Mouse (Mus musculus) stomach, embryonic 14.5 days (tissue): ENCODE results near the gene Hnrnpul2. TPM values are rescaled to one million over a fixed set of nuclear protein-coding genes. Genes with fewer than 3 reads are reported as not detected.

Experiments used
- ATAC-seq: fragments of 200-750 bp; cut with Nextera tagmentation; 2 replicates; pipeline ENCODE4 v1.8.0; 2017; ENCODE audit warnings: low read depth, moderate TSS enrichment; ENCODE audit not compliant: insufficient number of reproducible peaks, insufficient read depth, low FRiP score
- H3K27ac ChIP-seq: fragments of 300-500 bp; sonication (generic); 2 replicates; pipeline ENCODE4 v1.5.1; 2014; ENCODE audit warnings: mild to moderate bottlenecking, low read length, moderate library complexity, mixed read lengths
- H3K27me3 ChIP-seq: fragments of 300-500 bp; sonication (generic); 2 replicates; pipeline ENCODE4 v1.6.1; 2014; ENCODE audit warnings: low read length, control low read depth, mixed read lengths; ENCODE audit not compliant: control insufficient read depth, insufficient read depth
- H3K36me3 ChIP-seq: fragments of 300-500 bp; sonication (generic); 2 replicates; pipeline ENCODE4 v1.6.1; 2014; ENCODE audit warnings: mild to moderate bottlenecking, control low read depth, low read length, moderate library complexity, mixed read lengths; ENCODE audit not compliant: control insufficient read depth, insufficient read depth
- H3K4me1 ChIP-seq: fragments of 300-500 bp; sonication (generic); 2 replicates; pipeline ENCODE4 v1.6.1; 2014; ENCODE audit warnings: low read length, control low read depth, mixed read lengths; ENCODE audit not compliant: control insufficient read depth, insufficient read depth
- H3K4me2 ChIP-seq: fragments of 300-500 bp; sonication (generic); replicated peaks from 2 replicates; pipeline ENCODE4 v1.6.1; 2014; ENCODE audit warnings: low read depth, low read length, control low read depth
- H3K4me3 ChIP-seq: fragments of 300-500 bp; sonication (generic); 2 replicates; pipeline ENCODE4 v1.5.1; 2014; ENCODE audit warnings: low read depth, low read length, control low read depth
- H3K9ac ChIP-seq: fragments of 300-500 bp; sonication (generic); replicated peaks from 2 replicates; pipeline ENCODE4 v1.6.1; 2014; ENCODE audit warnings: low read depth, mild to moderate bottlenecking, control low read depth, low read length, moderate library complexity, mixed read lengths
- H3K9me3 ChIP-seq: fragments of 300-500 bp; sonication (generic); 2 replicates; pipeline ENCODE4 v1.6.1; 2016; ENCODE audit warnings: low read depth, low read length, control low read depth; ENCODE audit not compliant: control insufficient read depth
- WGBS: fragments of 180-500 bp; shearing (Covaris S2); extraction: QIAGEN DNeasy Blood & Tissue Kit; methylation state at CpG from one replicate; pipeline ENCODE4 v1.1.7; 2014; 5-methylcytosine and 5-hydroxymethylcytosine counted together
- polyA plus RNA-seq: library from polyadenylated mRNA; unstranded; fragments of >200 nt; fragmentation: Nextera tagmentation; extraction: Ambion mirVana; gene quantifications from 2 replicates; pipeline ENCODE4 v1.2.1, GENCODE M21; 2014

Hnrnpul2 gene
- polyA plus RNA-seq = 10.0 and 10.1 TPM in 2 replicates

DNA sequence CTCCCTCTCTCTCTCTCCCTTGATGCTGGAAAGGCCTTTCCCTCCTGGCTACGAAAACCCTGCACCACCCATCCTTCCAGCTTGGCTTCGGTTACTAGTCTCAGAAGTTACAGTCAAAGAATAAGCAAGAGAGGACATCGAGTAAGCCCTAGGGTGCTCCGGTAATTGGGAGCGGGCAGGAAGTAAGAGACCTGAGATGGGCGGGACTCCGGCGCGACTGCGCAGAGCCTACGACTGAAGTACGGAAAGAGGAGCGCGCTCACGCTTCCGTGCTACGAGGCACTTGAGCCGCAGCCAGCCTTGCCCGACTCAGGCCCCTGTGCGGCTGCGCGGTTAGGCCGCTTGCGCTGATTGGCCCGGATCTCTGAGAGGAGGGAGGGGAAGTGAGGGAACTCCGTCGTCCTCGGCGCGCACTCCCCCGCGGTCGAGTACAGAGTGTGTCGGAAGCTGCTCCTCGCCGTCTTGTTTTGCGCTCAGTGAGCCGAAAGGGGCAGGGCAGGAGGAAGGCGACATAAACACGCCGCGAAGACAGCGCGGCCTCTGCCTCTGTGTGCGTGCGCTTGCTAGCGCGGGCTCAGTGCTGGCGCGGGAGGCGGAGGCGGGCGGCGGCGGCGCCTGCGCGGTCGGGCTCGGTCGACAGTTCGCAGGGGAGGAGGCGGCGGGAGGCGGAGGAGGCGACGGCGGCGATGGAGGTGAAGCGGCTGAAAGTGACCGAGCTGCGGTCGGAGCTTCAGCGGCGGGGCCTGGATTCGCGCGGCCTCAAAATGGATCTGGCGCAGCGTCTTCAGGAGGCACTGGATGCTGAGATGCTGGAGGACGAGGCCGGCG, at the start of gene Hnrnpul2:
Gene Hnrnpul2 (plus strand): TSS at position 415 of the 828 bp plus-strand sequence.
- Histone ChIP-seq H3K36me3 (peaks cover 32% of the 10 kb centered on the region), H3K4me3 (peak within 1 kb of the TSS; percentile 97), H3K27ac (peak within 1 kb of the TSS; percentile 99), H3K4me2 (peak within 1 kb of the TSS; percentile 92), H3K9ac (peak within 1 kb of the TSS; percentile 97), H3K9me3 (no peaks in the 10 kb centered on the region), H3K4me1 (peaks cover 20% of the 10 kb centered on the region; the same call in 1 of the 2 replicates), H3K27me3 (no peaks in the 10 kb centered on the region)
- WGBS = under 1% methylated on average over 83 of the region's 83 CpGs
- ATAC-seq = peak; percentile 95

- peak within 1 kb of the TSS; percentile 77 for H3K4me2 ChIP-seq
- H3K27me3 ChIP-seq = no peaks in the 10 kb centered on the region
- H3K9ac ChIP-seq = peak within 1 kb of the TSS; percentile 89
- ATAC-seq = peak; percentile 48
- WGBS = 25% methylated on average over 29 of the region's 29 CpGs
- peak within 1 kb of the TSS; percentile 91 for H3K27ac ChIP-seq
- H3K36me3 ChIP-seq = peaks cover 51% of the 10 kb centered on the region
- peak within 1 kb of the TSS; percentile 76 for H3K4me3 ChIP-seq
- H3K9me3 ChIP-seq = no peaks in the 10 kb centered on the region
- peaks cover 17% of the 10 kb centered on the region for H3K4me1 ChIP-seq
Measured at GRCm38 (mm10) chr19:8770567-8771270, 49.1 kb upstream of the Hnrnpul2 start, which contains the start of gene Tmem223. Gene Tmem223 (plus strand): TSS chr19:8770996.

DNA sequence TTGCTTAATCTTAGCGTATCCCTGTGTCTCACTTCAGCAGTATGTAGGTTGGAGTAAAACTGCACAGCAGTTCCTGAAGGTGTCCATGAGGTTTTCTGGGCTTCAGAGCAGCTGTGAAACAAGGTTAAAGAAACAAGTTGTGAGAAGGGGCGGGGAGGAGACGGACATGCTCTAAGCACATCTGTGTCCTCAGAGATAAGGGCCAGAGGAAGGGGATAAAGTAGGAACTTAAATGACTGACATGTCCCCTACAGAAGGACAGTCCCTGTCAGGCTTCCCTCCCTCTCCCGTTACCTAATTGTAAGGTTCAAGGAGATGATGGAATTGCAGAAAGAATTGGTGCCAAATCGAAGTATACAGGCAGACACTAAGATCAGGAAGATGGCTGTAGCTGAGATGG, 46.8 kb upstream of the Hnrnpul2 start:
- no peak overlapping the region; the same call in 1 of the 2 replicates for H3K27ac ChIP-seq
- no peaks in the 10 kb centered on the region for H3K27me3 ChIP-seq
- WGBS = 74% methylated on average over 5 of the region's 5 CpGs
- no peak overlapping the region for H3K9ac ChIP-seq
- ATAC-seq = no peak
- peak overlapping the region; percentile 98 for H3K4me2 ChIP-seq
- peaks cover 33% of the 10 kb centered on the region for H3K36me3 ChIP-seq
- peak overlapping the region; percentile 75 for H3K4me3 ChIP-seq
- H3K9me3 ChIP-seq = no peaks in the 10 kb centered on the region
- peaks cover 19% of the 10 kb centered on the region for H3K4me1 ChIP-seq

- peak overlapping the region; percentile 75 for H3K4me3 ChIP-seq
- H3K4me1 ChIP-seq = peaks cover 19% of the 10 kb centered on the region
- H3K9ac ChIP-seq = peak overlapping the region; percentile 94
- no peak for ATAC-seq
- WGBS = 58% methylated on average over 6 of the region's 6 CpGs
- peak overlapping the region; percentile 98 for H3K27ac ChIP-seq
- H3K4me2 ChIP-seq = peak overlapping the region; percentile 98
- H3K36me3 ChIP-seq = peaks cover 33% of the 10 kb centered on the region
- H3K9me3 ChIP-seq = no peaks in the 10 kb centered on the region
- no peaks in the 10 kb centered on the region for H3K27me3 ChIP-seq
Measured at GRCm38 (mm10) chr19:8773409-8773808, 46.4 kb upstream of the Hnrnpul2 start.

DNA sequence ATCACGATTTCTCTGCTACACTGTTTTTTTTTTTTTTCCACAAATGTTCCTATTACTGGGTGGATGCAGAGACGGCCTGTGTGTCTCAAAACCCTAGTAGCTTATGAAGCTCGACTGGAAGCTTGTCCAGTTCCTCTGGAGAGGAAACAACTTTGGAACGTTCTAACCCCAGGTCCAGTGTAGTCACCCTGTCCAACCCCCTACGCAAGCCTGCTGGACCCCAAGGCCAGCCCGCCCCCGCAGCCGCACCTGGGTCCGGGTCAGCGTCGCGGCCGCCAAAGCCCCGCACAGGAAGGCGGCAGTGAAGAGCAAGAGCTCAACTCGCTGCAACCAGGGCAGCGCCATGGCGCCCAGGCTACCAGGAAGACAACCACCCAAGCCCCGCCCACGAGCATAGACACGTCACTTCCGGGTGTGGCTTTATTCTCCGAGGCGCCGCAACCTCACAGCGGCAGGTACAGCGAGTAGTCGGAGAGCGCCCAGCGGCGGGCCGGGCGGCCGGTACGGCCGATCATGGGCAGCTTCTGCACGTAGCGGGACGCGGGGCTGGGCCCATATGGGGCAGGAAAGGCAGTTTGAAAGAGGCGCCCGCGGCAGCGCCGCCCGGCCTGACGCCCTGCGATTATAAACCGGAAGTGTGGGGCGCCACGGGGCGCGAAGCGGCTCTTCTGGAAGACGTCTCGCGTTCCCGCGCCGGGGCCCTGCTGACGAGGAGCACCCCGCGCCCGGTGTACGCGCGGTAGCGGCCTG, 45.5 kb upstream of the Hnrnpul2 start, which contains the start of gene Tmem179b:
Gene Tmem179b (minus strand): TSS at position 382 of the 750 bp plus-strand sequence.
- Histone ChIP-seq H3K9ac (peak within 1 kb of the TSS; percentile 94), H3K27ac (peak within 1 kb of the TSS; percentile 98), H3K27me3 (no peaks in the 10 kb centered on the region), H3K4me3 (peak within 1 kb of the TSS; percentile 75), H3K36me3 (peaks cover 29% of the 10 kb centered on the region), H3K9me3 (no peaks in the 10 kb centered on the region), H3K4me2 (peak within 1 kb of the TSS; percentile 98), H3K4me1 (peaks cover 19% of the 10 kb centered on the region)
- under 1% methylated on average over 66 of the region's 68 CpGs for WGBS
- ATAC-seq = peak; percentile 92

DNA sequence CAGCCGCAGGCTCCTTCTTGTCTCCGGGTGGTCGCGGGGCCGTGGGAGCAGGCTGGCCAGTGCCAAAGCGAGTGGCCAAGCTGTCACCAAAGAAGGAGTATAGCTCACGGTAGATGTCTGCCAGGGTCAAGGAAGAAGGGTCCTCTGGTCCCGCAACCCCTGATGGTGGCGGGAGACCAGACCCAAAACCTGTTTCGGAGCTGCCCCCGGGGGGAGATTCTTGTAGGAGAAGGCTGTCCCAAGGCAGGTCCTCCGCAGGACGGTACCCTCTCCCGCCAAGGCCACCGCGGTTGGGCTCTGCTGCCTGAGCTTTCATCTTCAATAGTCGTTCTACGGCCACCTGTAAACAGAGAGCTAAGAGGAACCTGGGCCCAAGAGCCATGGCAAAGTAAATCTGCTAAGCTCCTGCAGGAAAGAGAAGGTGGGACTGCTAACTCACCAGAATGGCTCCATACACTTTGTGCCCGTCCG, 44.8 kb upstream of the Hnrnpul2 start:
- Histone ChIP-seq H3K4me2 (peak overlapping the region; percentile 98), H3K9me3 (no peaks in the 10 kb centered on the region), H3K27ac (peak overlapping the region; percentile 98), H3K4me1 (peaks cover 19% of the 10 kb centered on the region), H3K36me3 (peaks cover 22% of the 10 kb centered on the region), H3K9ac (peak overlapping the region; percentile 94), H3K4me3 (peak overlapping the region; percentile 75), H3K27me3 (no peaks in the 10 kb centered on the region)
- ATAC-seq = peak; percentile 7; the same call in 1 of the 2 replicates
- WGBS = 4% methylated on average over 20 of the region's 20 CpGs

GRCm38 (mm10) chr19:8786008-8786781, 33.6 kb upstream of the Hnrnpul2 start, which contains the start of gene Taf6l:
Gene Taf6l (minus strand): TSS chr19:8786417.
- 0 out of 2 replicates have a peak, but pooled peaks cover 5% of the 10 kb centered on the region for H3K4me1 ChIP-seq
- no peaks in the 10 kb centered on the region for H3K9me3 ChIP-seq
- peak within 1 kb of the TSS; percentile 75; the same call in 1 of the 2 replicates for H3K27ac ChIP-seq
- H3K27me3 ChIP-seq = no peaks in the 10 kb centered on the region
- peak within 1 kb of the TSS; percentile 65 for H3K4me3 ChIP-seq
- peaks cover 12% of the 10 kb centered on the region; the same call in 1 of the 2 replicates for H3K36me3 ChIP-seq
- ATAC-seq = peak; percentile 100
- H3K4me2 ChIP-seq = peak within 1 kb of the TSS; percentile 69
- peak within 1 kb of the TSS; percentile 57 for H3K9ac ChIP-seq
- WGBS = under 1% methylated on average over 32 of the region's 32 CpGs
